ENCODE assay signal across 14 mouse cellular contexts in genomic region chr11:115738275-115738885, GRCm38 (mm10). TPM values are rescaled to one million over a fixed set of nuclear protein-coding genes. Genes with fewer than 3 reads are reported as not detected.
A peak's percentile ranks its signal among the peaks of the same experiment; 100 is the strongest.
DNase-seq lines count a peak whose midpoint lies in the region; ATAC-seq and TF ChIP-seq lines count a peak whose summit lies in the region.
"Had no signal": no experiment of that assay in that cellular context is flagged by ENCODE, and none has a peak within 500 bp of the region (broad histone marks: within the 10 kb centered on the region; RNA-seq: fewer than 3 reads in every experiment).

No protein-coding gene starts in this region.

- H3K36me3 ChIP-seq in hindbrain, embryonic 10.5 days = no peaks in the 10 kb centered on the region
- no peaks in the 10 kb centered on the region for H3K36me3 ChIP-seq in hindbrain, embryonic 16.5 days (ENCODE audit: control insufficient read depth, insufficient read depth, low read length)
- H3K36me3 ChIP-seq in midbrain, embryonic 12.5 days = no peaks in the 10 kb centered on the region
- H3K36me3 ChIP-seq in midbrain, embryonic 16.5 days (ENCODE audit: control insufficient read depth, insufficient read depth, low read length) = no peaks in the 10 kb centered on the region
- no peaks in the 10 kb centered on the region for H3K36me3 ChIP-seq in heart, embryonic 16.5 days (ENCODE audit: control insufficient read depth, insufficient read depth)
- no peaks in the 10 kb centered on the region for H3K36me3 ChIP-seq in limb, embryonic 14.5 days (ENCODE audit: control insufficient read depth, insufficient read depth, low read length)
- H3K36me3 ChIP-seq: embryonic facial prominence, embryonic 13.5 days had no signal

- H3K9me3 ChIP-seq in hindbrain, embryonic 10.5 days = no peaks in the 10 kb centered on the region
- no peaks in the 10 kb centered on the region for H3K9me3 ChIP-seq in hindbrain, embryonic 16.5 days (ENCODE audit: control insufficient read depth, low read length)
- no peaks in the 10 kb centered on the region for H3K9me3 ChIP-seq in midbrain, embryonic 12.5 days
- no peaks in the 10 kb centered on the region for H3K9me3 ChIP-seq in midbrain, embryonic 16.5 days (replicated peaks; ENCODE audit: control insufficient read depth, low read length, poor library complexity, severe bottlenecking)
- H3K9me3 ChIP-seq in heart, embryonic 16.5 days (replicated peaks; ENCODE audit: control insufficient read depth, low read length) = no peaks in the 10 kb centered on the region
- H3K9me3 ChIP-seq in limb, embryonic 14.5 days (ENCODE audit: control insufficient read depth, low read length) = no peaks in the 10 kb centered on the region
- H3K9me3 ChIP-seq: embryonic facial prominence, embryonic 13.5 days had no signal

- H3K27ac ChIP-seq in hindbrain, embryonic 10.5 days = peak overlapping the region; percentile 87
- no peak overlapping the region for H3K27ac ChIP-seq in hindbrain, embryonic 16.5 days (ENCODE audit: low read depth, low read length)
- peak overlapping the region; percentile 56 for H3K27ac ChIP-seq in midbrain, embryonic 12.5 days (replicated peaks)
- H3K27ac ChIP-seq in midbrain, embryonic 16.5 days (ENCODE audit: low read length) = no peak overlapping the region
- H3K27ac ChIP-seq in heart, embryonic 16.5 days (ENCODE audit: low read length) = peak overlapping the region; percentile 67
- no peak overlapping the region for H3K27ac ChIP-seq in limb, embryonic 14.5 days (replicated peaks; ENCODE audit: low read depth, low read length)
- H3K27ac ChIP-seq: embryonic facial prominence, embryonic 13.5 days had no signal

- no peak for ATAC-seq in hindbrain, embryonic 16.5 days
- ATAC-seq in midbrain, embryonic 12.5 days (ENCODE audit: low FRiP score, low read depth) = no peak
- no peak for ATAC-seq in midbrain, embryonic 16.5 days
- ATAC-seq in heart, embryonic 16.5 days (replicated peaks; ENCODE audit: extremely low read depth, insufficient read depth, low FRiP score) = peak; percentile 54
- ATAC-seq in limb, embryonic 14.5 days (ENCODE audit: low FRiP score, low read depth) = peak; percentile 43
- ATAC-seq: forebrain, embryonic 16.5 days had no signal

- 57% methylated on average over 13 of the region's 13 CpGs for WGBS in hindbrain, embryonic 10.5 days
- WGBS in hindbrain, embryonic 16.5 days = 45% methylated on average over 13 of the region's 13 CpGs
- 56% methylated on average over 13 of the region's 13 CpGs for WGBS in midbrain, embryonic 12.5 days
- 45% methylated on average over 13 of the region's 13 CpGs for WGBS in midbrain, embryonic 16.5 days
- WGBS in heart, embryonic 16.5 days = 29% methylated on average over 13 of the region's 13 CpGs
- 32% methylated on average over 13 of the region's 13 CpGs for WGBS in limb, embryonic 14.5 days

- no peak for TF ChIP-seq POLR2A in limb, embryonic 14.5 days (IDR thresholded peaks at IDR 0.05; ENCODE audit: borderline replicate concordance, extremely low read depth, insufficient read depth, insufficient read length)

- no peak overlapping the region for H3K9ac ChIP-seq in hindbrain, embryonic 16.5 days (ENCODE audit: low read depth, low read length)
- no peak overlapping the region for H3K9ac ChIP-seq in midbrain, embryonic 12.5 days (replicated peaks)
- no peak overlapping the region for H3K9ac ChIP-seq in midbrain, embryonic 16.5 days (ENCODE audit: low read depth, low read length)
- peak overlapping the region; percentile 50 for H3K9ac ChIP-seq in heart, embryonic 16.5 days (ENCODE audit: low read length)
- no peak overlapping the region for H3K9ac ChIP-seq in limb, embryonic 14.5 days (ENCODE audit: low read depth, low read length, severe bottlenecking)
- H3K9ac ChIP-seq: embryonic facial prominence, embryonic 13.5 days had no signal

- H3K4me1 ChIP-seq in hindbrain, embryonic 10.5 days (replicated peaks) = peaks cover 25% of the 10 kb centered on the region
- H3K4me1 ChIP-seq in hindbrain, embryonic 16.5 days (ENCODE audit: control insufficient read depth, insufficient read depth, low read depth, low read length) = peaks cover 3% of the 10 kb centered on the region; the same call in 1 of the 2 replicates
- peaks cover 18% of the 10 kb centered on the region for H3K4me1 ChIP-seq in midbrain, embryonic 12.5 days
- H3K4me1 ChIP-seq in midbrain, embryonic 16.5 days (ENCODE audit: control insufficient read depth, insufficient read depth, low read length) = no peaks in the 10 kb centered on the region
- peaks cover 19% of the 10 kb centered on the region for H3K4me1 ChIP-seq in heart, embryonic 16.5 days (ENCODE audit: control insufficient read depth, insufficient read depth, low read length)
- no peaks in the 10 kb centered on the region for H3K4me1 ChIP-seq in limb, embryonic 14.5 days (ENCODE audit: control insufficient read depth, insufficient read depth, low read length)

- no peaks in the 10 kb centered on the region for H3K27me3 ChIP-seq in hindbrain, embryonic 10.5 days (ENCODE audit: insufficient read depth, poor library complexity, severe bottlenecking)
- no peaks in the 10 kb centered on the region for H3K27me3 ChIP-seq in hindbrain, embryonic 16.5 days (replicated peaks; ENCODE audit: control insufficient read depth, insufficient read depth, low read length)
- H3K27me3 ChIP-seq in midbrain, embryonic 12.5 days = no peaks in the 10 kb centered on the region
- H3K27me3 ChIP-seq in midbrain, embryonic 16.5 days (ENCODE audit: control insufficient read depth, insufficient read depth, low read depth, low read length) = no peaks in the 10 kb centered on the region
- no peaks in the 10 kb centered on the region for H3K27me3 ChIP-seq in heart, embryonic 16.5 days (ENCODE audit: control insufficient read depth, insufficient read depth, low read length)
- H3K27me3 ChIP-seq in limb, embryonic 14.5 days (ENCODE audit: control insufficient read depth, insufficient read depth, low read length) = no peaks in the 10 kb centered on the region
- H3K27me3 ChIP-seq: embryonic facial prominence, embryonic 13.5 days had no signal

- peak overlapping the region; percentile 18; the same call in 1 of the 2 replicates for H3K4me3 ChIP-seq in hindbrain, embryonic 10.5 days
- H3K4me3 ChIP-seq in hindbrain, embryonic 16.5 days (ENCODE audit: low read length) = no peak overlapping the region
- H3K4me3 ChIP-seq in midbrain, embryonic 12.5 days = no peak overlapping the region
- no peak overlapping the region for H3K4me3 ChIP-seq in midbrain, embryonic 16.5 days (ENCODE audit: low read depth, low read length)
- no peak overlapping the region for H3K4me3 ChIP-seq in heart, embryonic 16.5 days (ENCODE audit: low read length)
- no peak overlapping the region for H3K4me3 ChIP-seq in limb, embryonic 14.5 days (replicated peaks; ENCODE audit: low read length)
- H3K4me3 ChIP-seq: embryonic facial prominence, embryonic 13.5 days had no signal

- DNase-seq in hindbrain, embryonic 10.5 days (ENCODE audit: low spot score) = no peak
- no peak for DNase-seq in limb, embryonic 14.5 days (ENCODE audit: low spot score)
- no peak for DNase-seq in urinary bladder, postnatal 14 days (ENCODE audit: low spot score)
- no peak for DNase-seq in adrenal gland, adult 8-10 months
- DNase-seq: cerebellum, adult 9-11 months; gastrocnemius, postnatal 36 days; left cerebral cortex, postnatal 4 days; thymus, adult 18-20 months had no signal

- no peak overlapping the region for H3K4me2 ChIP-seq in hindbrain, embryonic 16.5 days (ENCODE audit: low read length)
- H3K4me2 ChIP-seq in midbrain, embryonic 12.5 days (replicated peaks) = 0 out of 2 replicates have a peak overlapping the region, but pooled peaks have one; percentile 7
- H3K4me2 ChIP-seq in midbrain, embryonic 16.5 days (ENCODE audit: low read length) = no peak overlapping the region
- peak overlapping the region; percentile 16 for H3K4me2 ChIP-seq in heart, embryonic 16.5 days (ENCODE audit: low read depth, low read length)
- H3K4me2 ChIP-seq in limb, embryonic 14.5 days (replicated peaks; ENCODE audit: low read depth, low read length, severe bottlenecking) = no peak overlapping the region
- H3K4me2 ChIP-seq: embryonic facial prominence, embryonic 13.5 days had no signal

RNA-seq across cellular contexts. Expression of gene Tmem94, which starts 26.9 kb away (rescaled TPM):
- polyA plus RNA-seq in hindbrain, embryonic 10.5 days (2016; fragmentation: Nextera tagmentation; extraction: Ambion mirVana) = 42.0 and 47.4 TPM in 2 replicates
- 22.0 and 29.0 TPM in 2 replicates for polyA plus RNA-seq in hindbrain, embryonic 16.5 days (2015; fragmentation: Nextera tagmentation; extraction: Ambion mirVana)
- polyA plus RNA-seq in midbrain, embryonic 12.5 days (2016; fragmentation: Nextera tagmentation; extraction: Ambion mirVana) = 42.4 and 47.0 TPM in 2 replicates
- 25.1 and 25.6 TPM in 2 replicates for polyA plus RNA-seq in midbrain, embryonic 16.5 days (2015; fragmentation: Nextera tagmentation; extraction: Ambion mirVana)
- polyA plus RNA-seq in heart, embryonic 16.5 days (2015; fragmentation: Nextera tagmentation; extraction: Ambion mirVana) = 36.8 and 43.1 TPM in 2 replicates
- polyA plus RNA-seq in limb, embryonic 14.5 days (2012; rRNA removed) = 46.8 and 68.8 TPM in 2 replicates
- polyA plus RNA-seq in limb, embryonic 14.5 days (2014; fragmentation: Nextera tagmentation; extraction: Ambion mirVana) = 17.9 and 18.8 TPM in 2 replicates
- total RNA-seq in adrenal gland, adult 8-10 months (2022) = 100 to 1,000 TPM in 2 of 4 experiments, 10 to 100 TPM in 2; 83.2 to 102 (median 95.5) TPM

RNA-seq across cellular contexts. Expression of gene Grb2, which starts 30.0 kb away (rescaled TPM):
- 92.7 and 119 TPM in 2 replicates for polyA plus RNA-seq in hindbrain, embryonic 10.5 days (2016; fragmentation: Nextera tagmentation; extraction: Ambion mirVana)
- polyA plus RNA-seq in hindbrain, embryonic 16.5 days (2015; fragmentation: Nextera tagmentation; extraction: Ambion mirVana) = 183 and 193 TPM in 2 replicates
- 137 and 149 TPM in 2 replicates for polyA plus RNA-seq in midbrain, embryonic 12.5 days (2016; fragmentation: Nextera tagmentation; extraction: Ambion mirVana)
- 177 and 196 TPM in 2 replicates for polyA plus RNA-seq in midbrain, embryonic 16.5 days (2015; fragmentation: Nextera tagmentation; extraction: Ambion mirVana)
- polyA plus RNA-seq in heart, embryonic 16.5 days (2015; fragmentation: Nextera tagmentation; extraction: Ambion mirVana) = 103 and 118 TPM in 2 replicates
- 61.5 and 62.7 TPM in 2 replicates for polyA plus RNA-seq in limb, embryonic 14.5 days (2012; rRNA removed)
- polyA plus RNA-seq in limb, embryonic 14.5 days (2014; fragmentation: Nextera tagmentation; extraction: Ambion mirVana) = 53.8 and 58.0 TPM in 2 replicates
- total RNA-seq in adrenal gland, adult 8-10 months (2022) = 100 to 1,000 TPM; 136 to 165 (median 160) TPM

Comparison
In these comparisons a context has a peak if more than half of its experiments do, and no peak if none do; other contexts are left out.
1. H3K27ac ChIP-seq: peak in hindbrain, embryonic 10.5 days (single experiment), midbrain, embryonic 12.5 days (single experiment) and heart, embryonic 16.5 days (single experiment); none in hindbrain, embryonic 16.5 days (single experiment), midbrain, embryonic 16.5 days (single experiment) and limb, embryonic 14.5 days (single experiment).
2. H3K4me2 ChIP-seq: peak in midbrain, embryonic 12.5 days (single experiment) and heart, embryonic 16.5 days (single experiment); none in hindbrain, embryonic 16.5 days (single experiment), midbrain, embryonic 16.5 days (single experiment) and limb, embryonic 14.5 days (single experiment).
3. ATAC-seq: peak in heart, embryonic 16.5 days (single experiment) and limb, embryonic 14.5 days (single experiment); none in hindbrain, embryonic 16.5 days (single experiment), midbrain, embryonic 12.5 days (single experiment) and midbrain, embryonic 16.5 days (single experiment).